Mouse (Mus musculus): ENCODE results near the gene Inip. TPM values are rescaled to one million over a fixed set of nuclear protein-coding genes. Genes with fewer than 3 reads are reported as not detected.

Gene Inip
- polyA plus RNA-seq, 1 experiment from 2014 or later: 56.5 TPM

- Histone ChIP-seq H3K9me3 (no peaks in the 10 kb centered on the region), H3K4me2 (peak overlapping the region; percentile 94), H3K9ac (no peak overlapping the region), H3K27ac (no peak overlapping the region), H3K36me3 (no peaks in the 10 kb centered on the region), H3K27me3 (no peaks in the 10 kb centered on the region), H3K4me3 (no peak overlapping the region), H3K4me1 (peaks cover 9% of the 10 kb centered on the region; the same call in 1 of the 2 replicates)
- no peak for ATAC-seq (ENCODE audit: borderline replicate concordance, extremely low read depth, low FRiP score, low TSS enrichment)
- WGBS: 72% methylated on average over 2 of the region's 2 CpGs
These were observed 6.1 kb upstream of the Inip start for GRCm38 (mm10) chr4:59807521-59807920.

- peaks cover 9% of the 10 kb centered on the region; the same call in 1 of the 2 replicates for H3K4me1 ChIP-seq
- no peaks in the 10 kb centered on the region for H3K27me3 ChIP-seq
- WGBS: 6% methylated on average over 9 of the region's 9 CpGs
- peak overlapping the region; percentile 79; the same call in 1 of the 2 replicates for H3K9ac ChIP-seq
- no peaks in the 10 kb centered on the region for H3K9me3 ChIP-seq
- peak overlapping the region; percentile 78 for H3K4me3 ChIP-seq
- peak overlapping the region; percentile 94 for H3K4me2 ChIP-seq
- ATAC-seq (ENCODE audit: borderline replicate concordance, extremely low read depth, low FRiP score, low TSS enrichment): no peak
- H3K36me3 ChIP-seq: no peaks in the 10 kb centered on the region
- no peak overlapping the region for H3K27ac ChIP-seq
These were observed 5.4 kb upstream of the Inip start for GRCm38 (mm10) chr4:59806879-59807195.

GRCm38 (mm10) chr4:59805968-59806878 is 4.8 kb upstream of the Inip start:
- Histone ChIP-seq H3K27ac (peak overlapping the region; percentile 62; the same call in 1 of the 2 replicates), H3K36me3 (no peaks in the 10 kb centered on the region), H3K9me3 (no peaks in the 10 kb centered on the region), H3K9ac (peak overlapping the region; percentile 79), H3K4me3 (peak overlapping the region; percentile 78), H3K27me3 (no peaks in the 10 kb centered on the region), H3K4me2 (peak overlapping the region; percentile 94), H3K4me1 (peaks cover 9% of the 10 kb centered on the region; the same call in 1 of the 2 replicates)
- ATAC-seq (ENCODE audit: borderline replicate concordance, extremely low read depth, low FRiP score, low TSS enrichment): peak; percentile 71
- under 1% methylated on average over 58 of the region's 58 CpGs for WGBS

DNA sequence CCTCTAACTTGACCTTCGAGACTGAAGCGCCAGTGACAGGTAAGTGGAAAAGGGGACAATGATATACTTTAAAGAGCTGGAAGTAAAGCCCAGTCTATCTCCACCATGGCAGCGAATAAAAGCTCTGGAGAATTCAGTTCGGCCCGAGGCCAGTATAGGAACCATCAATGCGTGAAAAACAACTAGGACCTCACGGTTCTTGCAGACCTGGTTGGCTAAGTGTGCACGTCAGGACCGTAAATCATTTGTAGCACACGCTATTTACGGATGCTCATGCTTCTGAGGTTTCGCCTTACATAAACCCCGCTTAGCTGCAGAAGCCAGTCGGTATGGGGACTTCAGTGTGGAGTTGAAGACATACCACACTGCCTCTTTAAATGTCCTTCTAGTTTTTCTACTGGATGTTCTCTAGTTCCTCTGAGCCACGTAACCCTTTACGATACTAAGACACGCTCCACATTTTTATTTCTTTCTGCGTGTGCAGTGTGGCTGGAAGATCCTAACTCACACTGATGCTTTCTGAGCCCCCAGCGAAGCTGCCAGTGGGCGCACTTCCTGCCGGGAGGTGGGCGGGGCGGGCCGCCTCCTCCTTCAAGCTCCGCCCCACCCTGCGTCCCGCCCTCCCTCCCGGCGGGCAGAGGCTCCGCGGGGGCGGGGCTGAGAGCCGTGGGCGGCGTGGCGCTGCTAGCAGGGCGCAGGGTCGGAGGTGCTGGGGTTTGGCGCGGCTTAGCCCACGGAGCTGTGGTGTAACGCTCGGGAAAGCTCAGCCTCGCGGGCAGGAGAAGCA is 4.0 kb upstream of the Inip start, which contains the start of gene Snx30:
TSS of gene Snx30 (plus strand) at position 660 of the 787 bp plus-strand sequence.
- peak within 1 kb of the TSS; percentile 94 for H3K4me2 ChIP-seq
- peak within 1 kb of the TSS; percentile 79 for H3K9ac ChIP-seq
- H3K27me3 ChIP-seq: no peaks in the 10 kb centered on the region
- ATAC-seq (ENCODE audit: borderline replicate concordance, extremely low read depth, low FRiP score, low TSS enrichment): peak; percentile 95
- H3K4me3 ChIP-seq: peak within 1 kb of the TSS; percentile 78
- peak within 1 kb of the TSS; percentile 62 for H3K27ac ChIP-seq
- peaks cover 9% of the 10 kb centered on the region; the same call in 1 of the 2 replicates for H3K4me1 ChIP-seq
- no peaks in the 10 kb centered on the region for H3K36me3 ChIP-seq
- no peaks in the 10 kb centered on the region for H3K9me3 ChIP-seq
- 4% methylated on average over 34 of the region's 45 CpGs for WGBS

DNA sequence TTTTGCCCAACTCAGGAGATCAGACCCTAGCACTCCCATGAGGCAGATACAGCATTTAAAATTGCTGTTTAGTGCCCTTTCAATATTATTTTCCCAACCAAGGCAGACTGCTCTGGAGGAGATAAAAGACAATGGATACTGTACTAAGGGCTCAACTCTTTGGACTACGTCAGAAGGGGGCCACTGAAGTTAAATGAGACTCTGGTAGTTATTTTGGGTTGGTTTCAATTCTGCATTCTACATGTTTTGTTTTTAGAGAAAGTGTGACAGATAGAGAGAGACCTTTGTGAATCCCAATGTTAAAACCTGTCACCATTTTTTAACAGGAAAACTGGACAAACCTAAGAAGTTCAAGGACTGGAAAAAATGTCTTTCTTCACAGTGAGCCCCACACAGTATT is 3.4 kb upstream of the Inip start:
- H3K9ac ChIP-seq: peak overlapping the region; percentile 31
- H3K27me3 ChIP-seq: no peaks in the 10 kb centered on the region
- H3K9me3 ChIP-seq: no peaks in the 10 kb centered on the region
- 70% methylated on average over 1 of the region's 1 CpGs for WGBS
- H3K4me1 ChIP-seq: peaks cover 9% of the 10 kb centered on the region; the same call in 1 of the 2 replicates
- H3K27ac ChIP-seq: no peak overlapping the region
- H3K4me3 ChIP-seq: peak overlapping the region; percentile 78
- H3K36me3 ChIP-seq: no peaks in the 10 kb centered on the region
- peak overlapping the region; percentile 94 for H3K4me2 ChIP-seq
- ATAC-seq (ENCODE audit: borderline replicate concordance, extremely low read depth, low FRiP score, low TSS enrichment): no peak

GRCm38 (mm10) chr4:59803358-59803757 is 2.0 kb upstream of the Inip start:
- H3K4me2 ChIP-seq: no peak overlapping the region
- no peaks in the 10 kb centered on the region for H3K27me3 ChIP-seq
- 81% methylated on average over 5 of the region's 5 CpGs for WGBS
- H3K4me1 ChIP-seq: peaks cover 9% of the 10 kb centered on the region; the same call in 1 of the 2 replicates
- H3K9me3 ChIP-seq: no peaks in the 10 kb centered on the region
- H3K4me3 ChIP-seq: no peak overlapping the region
- no peak for ATAC-seq (ENCODE audit: borderline replicate concordance, extremely low read depth, low FRiP score, low TSS enrichment)
- H3K27ac ChIP-seq: no peak overlapping the region
- H3K36me3 ChIP-seq: no peaks in the 10 kb centered on the region
- no peak overlapping the region for H3K9ac ChIP-seq

DNA sequence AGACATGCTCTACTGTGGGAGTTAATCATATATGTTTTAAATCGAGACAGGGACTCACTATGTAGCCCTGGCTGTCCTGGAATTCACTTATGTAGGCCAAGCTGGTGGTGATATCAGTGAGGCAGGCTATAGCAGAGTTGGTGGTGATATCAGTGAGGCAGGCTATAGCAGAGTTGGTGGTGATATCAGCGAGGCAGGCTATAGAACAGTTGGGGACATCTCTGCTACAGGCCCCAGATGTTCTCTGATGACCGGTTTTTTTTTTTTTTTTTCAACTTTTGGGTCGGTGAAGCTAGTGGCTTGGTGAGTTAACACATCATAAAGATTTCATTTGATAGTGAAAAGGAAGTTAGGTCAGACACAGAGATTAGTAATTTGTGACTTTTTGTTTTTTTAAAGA is 1.4 kb upstream of the Inip start:
- no peak for ATAC-seq (ENCODE audit: borderline replicate concordance, extremely low read depth, low FRiP score, low TSS enrichment)
- Histone ChIP-seq H3K36me3 (no peaks in the 10 kb centered on the region), H3K27ac (no peak overlapping the region), H3K4me1 (peaks cover 8% of the 10 kb centered on the region; the same call in 1 of the 2 replicates), H3K4me2 (no peak overlapping the region), H3K4me3 (no peak overlapping the region), H3K9ac (no peak overlapping the region), H3K9me3 (no peaks in the 10 kb centered on the region), H3K27me3 (no peaks in the 10 kb centered on the region)
- 42% methylated on average over 4 of the region's 4 CpGs for WGBS

- 79% methylated on average over 6 of the region's 6 CpGs for WGBS
- no peak overlapping the region for H3K4me3 ChIP-seq
- H3K27ac ChIP-seq: no peak overlapping the region
- 0 out of 2 replicates have a peak, but pooled peaks cover 4% of the 10 kb centered on the region for H3K4me1 ChIP-seq
- no peak overlapping the region for H3K4me2 ChIP-seq
- H3K9me3 ChIP-seq: no peaks in the 10 kb centered on the region
- H3K27me3 ChIP-seq: no peaks in the 10 kb centered on the region
- ATAC-seq (ENCODE audit: borderline replicate concordance, extremely low read depth, low FRiP score, low TSS enrichment): no peak
- no peaks in the 10 kb centered on the region for H3K36me3 ChIP-seq
- no peak overlapping the region for H3K9ac ChIP-seq
These were observed 718 bp upstream of the Inip start for GRCm38 (mm10) chr4:59802107-59802506.

- WGBS: 80% methylated on average over 5 of the region's 5 CpGs
- Histone ChIP-seq H3K4me1 (0 out of 2 replicates have a peak, but pooled peaks cover 3% of the 10 kb centered on the region), H3K9me3 (no peaks in the 10 kb centered on the region), H3K36me3 (no peaks in the 10 kb centered on the region), H3K27me3 (no peaks in the 10 kb centered on the region), H3K4me3 (no peak overlapping the region), H3K9ac (no peak overlapping the region), H3K27ac (no peak overlapping the region), H3K4me2 (no peak overlapping the region)
- no peak for ATAC-seq (ENCODE audit: borderline replicate concordance, extremely low read depth, low FRiP score, low TSS enrichment)
These were observed 1.2 kb downstream of the Inip start for GRCm38 (mm10) chr4:59800181-59800580.

DNA sequence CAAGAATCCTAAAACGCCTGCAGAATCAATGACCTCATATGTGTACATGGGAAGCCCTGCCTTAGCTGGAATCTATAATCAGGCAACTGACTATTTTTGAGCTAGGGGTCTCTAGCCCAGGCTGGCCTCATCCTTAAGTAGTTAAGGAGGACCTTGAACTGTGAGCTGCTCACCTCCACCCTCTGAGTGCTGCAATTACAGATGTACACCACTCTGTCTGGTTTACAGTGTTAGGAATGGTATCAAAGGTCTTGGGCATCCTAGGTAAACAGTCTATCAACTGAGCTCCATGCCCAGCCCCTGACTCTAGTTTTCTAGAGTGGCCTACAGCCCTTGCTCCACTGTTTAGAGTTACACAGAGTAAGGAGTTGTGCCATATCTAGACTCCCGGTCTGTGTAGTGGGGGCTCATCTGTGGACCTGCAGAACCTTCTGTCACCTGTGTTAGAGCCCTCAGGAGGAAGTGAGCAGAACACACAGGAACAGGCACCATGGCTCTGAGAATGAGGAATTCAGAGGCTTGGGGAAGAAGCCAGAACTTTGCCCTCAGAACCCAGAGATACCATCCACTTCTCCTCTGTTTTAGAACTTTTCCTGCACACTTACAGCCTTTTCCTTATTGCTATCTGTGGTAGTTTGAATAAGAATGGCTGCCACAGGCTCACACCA is 5.5 kb downstream of the Inip start:
- Histone ChIP-seq H3K4me2 (no peak overlapping the region), H3K4me3 (no peak overlapping the region), H3K36me3 (no peaks in the 10 kb centered on the region), H3K27me3 (no peaks in the 10 kb centered on the region), H3K9me3 (no peaks in the 10 kb centered on the region), H3K4me1 (no peaks in the 10 kb centered on the region), H3K9ac (no peak overlapping the region), H3K27ac (no peak overlapping the region)
- no peak for ATAC-seq (ENCODE audit: borderline replicate concordance, extremely low read depth, low FRiP score, low TSS enrichment)
- WGBS: 79% methylated on average over 2 of the region's 2 CpGs

GRCm38 (mm10) chr4:59794116-59794515 is 7.3 kb downstream of the Inip start:
- no peak overlapping the region for H3K9ac ChIP-seq
- no peak overlapping the region for H3K4me2 ChIP-seq
- H3K4me3 ChIP-seq: no peak overlapping the region
- no peaks in the 10 kb centered on the region for H3K36me3 ChIP-seq
- H3K4me1 ChIP-seq: no peaks in the 10 kb centered on the region
- WGBS: 82% methylated on average over 2 of the region's 2 CpGs
- H3K27me3 ChIP-seq: no peaks in the 10 kb centered on the region
- H3K27ac ChIP-seq: no peak overlapping the region
- H3K9me3 ChIP-seq: no peaks in the 10 kb centered on the region
- no peak for ATAC-seq (ENCODE audit: borderline replicate concordance, extremely low read depth, low FRiP score, low TSS enrichment)

All from lung, embryonic 15.5 days (tissue).